ENCODE assay signal across 8 mouse cellular contexts in the genomic region with DNA sequence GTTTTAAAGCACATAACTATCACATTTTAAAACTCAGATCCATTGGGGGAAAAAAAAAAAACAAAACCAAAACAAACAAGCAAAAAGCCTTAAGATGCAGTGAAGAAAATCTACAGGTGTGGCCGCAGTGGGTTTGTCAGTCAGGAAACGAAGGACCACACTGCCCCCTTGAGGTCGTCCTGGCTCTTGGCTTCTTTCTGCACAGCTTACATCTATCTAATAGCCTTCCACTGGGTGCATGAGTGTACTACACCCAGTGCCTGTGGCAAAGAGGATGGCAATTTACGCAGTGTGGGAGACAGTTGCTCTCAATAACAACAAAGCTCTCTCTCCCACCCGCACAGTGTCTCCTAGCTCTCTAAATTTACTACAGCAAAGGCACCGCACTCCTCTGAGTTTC. TPM values are rescaled to one million over a fixed set of nuclear protein-coding genes. Genes with fewer than 3 reads are reported as not detected.
A peak's percentile ranks its signal among the peaks of the same experiment; 100 is the strongest.
DNase-seq lines count a peak whose midpoint lies in the region; ATAC-seq and TF ChIP-seq lines count a peak whose summit lies in the region.

No protein-coding gene starts in this region.

- no peak overlapping the region for H3K27ac ChIP-seq in liver, embryonic 12.5 days
- H3K27ac ChIP-seq in bone marrow, adult 2 months (ENCODE audit: control insufficient read depth, insufficient read depth, low read depth, low read length, poor library complexity): no peak overlapping the region
- H3K27ac ChIP-seq in embryonic fibroblast, embryonic 13.5 days (ENCODE audit: insufficient read depth, low read length): no peak overlapping the region
- no peak overlapping the region for H3K27ac ChIP-seq in intestine, embryonic 16.5 days (ENCODE audit: low read length)
- no peak overlapping the region for H3K27ac ChIP-seq in stomach, postnatal 0 days (replicated peaks)

- no peak for TF ChIP-seq EP300 in stomach, postnatal 0 days (optimal IDR thresholded peaks at IDR 0.05)

- no peak for ATAC-seq in liver, embryonic 12.5 days
- ATAC-seq in intestine, embryonic 16.5 days: peak; percentile 56
- peak; percentile 74 for ATAC-seq in monocyte, adult 5-6 weeks (replicated peaks; ENCODE audit: insufficient number of reproducible peaks, low FRiP score, low TSS enrichment, poor library complexity, severe bottlenecking)
- peak; percentile 71 for ATAC-seq in stomach, postnatal 0 days (ENCODE audit: low FRiP score, low TSS enrichment)

- H3K9me3 ChIP-seq in liver, embryonic 12.5 days (replicated peaks): no peaks in the 10 kb centered on the region
- no peaks in the 10 kb centered on the region for H3K9me3 ChIP-seq in intestine, embryonic 16.5 days (ENCODE audit: control insufficient read depth, low read length)
- no peaks in the 10 kb centered on the region for H3K9me3 ChIP-seq in stomach, postnatal 0 days (ENCODE audit: control insufficient read depth, low read length)

- no peak overlapping the region for H3K9ac ChIP-seq in liver, embryonic 12.5 days
- no peak overlapping the region for H3K9ac ChIP-seq in intestine, embryonic 16.5 days (ENCODE audit: low read depth, low read length)
- no peak overlapping the region for H3K9ac ChIP-seq in stomach, postnatal 0 days (ENCODE audit: low read length)

- no peak overlapping the region for H3K4me3 ChIP-seq in liver, embryonic 12.5 days
- H3K4me3 ChIP-seq in bone marrow, adult 2 months (replicated peaks; ENCODE audit: control insufficient read depth, low read depth, low read length): no peak overlapping the region
- no peak overlapping the region for H3K4me3 ChIP-seq in embryonic fibroblast, embryonic 13.5 days (ENCODE audit: insufficient read depth, low read length)
- H3K4me3 ChIP-seq in intestine, embryonic 16.5 days (ENCODE audit: low read length): no peak overlapping the region
- no peak overlapping the region for H3K4me3 ChIP-seq in stomach, postnatal 0 days (ENCODE audit: low read depth, low read length)

- intact Hi-C loops in left cerebral cortex, postnatal 4 days (cut with DNase I): no loop called here

- H3K27me3 ChIP-seq in liver, embryonic 12.5 days (replicated peaks): no peaks in the 10 kb centered on the region
- no peaks in the 10 kb centered on the region for H3K27me3 ChIP-seq in intestine, embryonic 16.5 days (replicated peaks; ENCODE audit: control insufficient read depth, insufficient read depth, low read length)
- no peaks in the 10 kb centered on the region for H3K27me3 ChIP-seq in stomach, postnatal 0 days (ENCODE audit: control insufficient read depth, insufficient read depth, low read length)

- peaks cover 9% of the 10 kb centered on the region for H3K36me3 ChIP-seq in liver, embryonic 12.5 days
- H3K36me3 ChIP-seq in intestine, embryonic 16.5 days (ENCODE audit: control insufficient read depth, insufficient read depth, low read length): no peaks in the 10 kb centered on the region
- no peaks in the 10 kb centered on the region for H3K36me3 ChIP-seq in stomach, postnatal 0 days (ENCODE audit: control insufficient read depth, insufficient read depth, low read length)

- TF ChIP-seq CTCF in bone marrow, adult 2 months (IDR thresholded peaks at IDR 0.05; ENCODE audit: control insufficient read depth, insufficient read depth, low read length): peak; percentile 87
- TF ChIP-seq CTCF in embryonic fibroblast, embryonic 13.5 days (IDR thresholded peaks at IDR 0.05; ENCODE audit: borderline replicate concordance, insufficient read depth, low read length): peak; percentile 77
- peak; percentile 79 for TF ChIP-seq CTCF in stomach, postnatal 0 days (IDR thresholded peaks at IDR 0.05; ENCODE audit: low read depth)

- H3K4me1 ChIP-seq in liver, embryonic 12.5 days: no peaks in the 10 kb centered on the region
- H3K4me1 ChIP-seq in bone marrow, adult 2 months (ENCODE audit: control insufficient read depth, insufficient read depth, low read length): peaks cover 1% of the 10 kb centered on the region; the same call in 1 of the 2 replicates
- no peaks in the 10 kb centered on the region for H3K4me1 ChIP-seq in embryonic fibroblast, embryonic 13.5 days (ENCODE audit: control insufficient read depth, insufficient read depth, low read length)
- no peaks in the 10 kb centered on the region for H3K4me1 ChIP-seq in intestine, embryonic 16.5 days (ENCODE audit: control insufficient read depth, insufficient read depth, low read length)
- no peaks in the 10 kb centered on the region for H3K4me1 ChIP-seq in stomach, postnatal 0 days (replicated peaks; ENCODE audit: control insufficient read depth, insufficient read depth)

- DNase-seq in liver: peak; percentile 60
- peak; percentile 67 for DNase-seq in left cerebral cortex, postnatal 4 days
- peak; percentile 83 for DNase-seq in stomach, postnatal 0 days (ENCODE audit: low spot score)

- 62% methylated on average over 6 of the region's 6 CpGs for WGBS in liver, embryonic 12.5 days (ENCODE audit: insufficient replicate concordance)
- 71% methylated on average over 6 of the region's 6 CpGs for WGBS in bone marrow, adult 2 months
- 67% methylated on average over 6 of the region's 6 CpGs for WGBS in intestine, embryonic 16.5 days
- WGBS in stomach, postnatal 0 days: 63% methylated on average over 6 of the region's 6 CpGs

- no peak overlapping the region for H3K4me2 ChIP-seq in liver, embryonic 12.5 days
- no peak overlapping the region for H3K4me2 ChIP-seq in intestine, embryonic 16.5 days (ENCODE audit: low read depth, low read length)
- H3K4me2 ChIP-seq in stomach, postnatal 0 days (replicated peaks; ENCODE audit: low read depth): no peak overlapping the region

- TF ChIP-seq POLR2A in bone marrow, adult 2 months (IDR thresholded peaks at IDR 0.05; ENCODE audit: borderline replicate concordance, control insufficient read depth, low read depth, low read length): no peak
- no peak for TF ChIP-seq POLR2A in embryonic fibroblast, embryonic 13.5 days (IDR thresholded peaks at IDR 0.05; ENCODE audit: low read depth, low read length)

RNA-seq across cellular contexts. Expression of gene Nfkbiz, which starts 19.8 kb away (rescaled TPM):
- 2.4 and 2.6 TPM in 2 replicates for polyA plus RNA-seq in liver, embryonic 12.5 days (2016; fragmentation: Nextera tagmentation; extraction: Ambion mirVana)
- polyA plus RNA-seq in bone marrow, adult 2 months (2011; ENCODE audit: insufficient read depth, insufficient read length, low replicate concordance, missing spikeins): 3.9 and 8.6 TPM in 2 replicates
- 13.7 and 23.2 TPM in 2 replicates for polyA plus RNA-seq in embryonic fibroblast, embryonic 13.5 days (2011; ENCODE audit: insufficient read length, low read depth, missing spikeins)
- polyA plus RNA-seq in intestine, embryonic 16.5 days (2015; fragmentation: Nextera tagmentation; extraction: Ambion mirVana): 8.8 and 10.2 TPM in 2 replicates
- 1 to 10 TPM; 2.3 to 2.5 TPM for total RNA-seq in left cerebral cortex, postnatal 4 days (2021)
- 280 to 361 TPM (median 306 TPM) in 3 replicates for total RNA-seq in monocyte, adult 5-6 weeks (2017)
- polyA plus RNA-seq in stomach, postnatal 0 days (2015; fragmentation: Nextera tagmentation; extraction: Ambion mirVana): 9.0 and 9.1 TPM in 2 replicates

RNA-seq across cellular contexts. Expression of gene Nxpe3, which starts 36.6 kb away (rescaled TPM):
- 0.57 and 0.71 TPM in 2 replicates for polyA plus RNA-seq in liver, embryonic 12.5 days (2016; fragmentation: Nextera tagmentation; extraction: Ambion mirVana)
- 2.1 and 3.2 TPM in 2 replicates for polyA plus RNA-seq in bone marrow, adult 2 months (2011; ENCODE audit: insufficient read depth, insufficient read length, low replicate concordance, missing spikeins)
- polyA plus RNA-seq in embryonic fibroblast, embryonic 13.5 days (2011; ENCODE audit: insufficient read length, low read depth, missing spikeins): 1.1 and 1.4 TPM in 2 replicates
- 1.5 and 1.7 TPM in 2 replicates for polyA plus RNA-seq in intestine, embryonic 16.5 days (2015; fragmentation: Nextera tagmentation; extraction: Ambion mirVana)
- 1 to 10 TPM; 5.6 to 6.2 TPM for total RNA-seq in left cerebral cortex, postnatal 4 days (2021)
- total RNA-seq in monocyte, adult 5-6 weeks (2017): 1.8 to 3.4 TPM (median 2.6 TPM) in 3 replicates
- polyA plus RNA-seq in stomach, postnatal 0 days (2015; fragmentation: Nextera tagmentation; extraction: Ambion mirVana): 0.11 and 0.16 TPM in 2 replicates
